In genomic region chr6:5093516-5093915, GRCm38 (mm10) we compare ENCODE assay signal across 8 mouse cellular contexts.
DNase-seq lines count a peak whose midpoint lies in the region; ATAC-seq and TF ChIP-seq lines count a peak whose summit lies in the region.

No protein-coding gene starts in this region.

- H3K79me2 ChIP-seq in heart, adult 2 months (replicated peaks; ENCODE audit: control insufficient read depth, insufficient read depth, low read length): no peaks in the 10 kb centered on the region

- H3K4me3 ChIP-seq in forebrain, embryonic 14.5 days (ENCODE audit: low read depth, low read length): no peak overlapping the region
- H3K4me3 ChIP-seq in forebrain, embryonic 16.5 days (replicated peaks; ENCODE audit: low read length): no peak overlapping the region
- no peak overlapping the region for H3K4me3 ChIP-seq in heart, adult 2 months
- H3K4me3 ChIP-seq in kidney, postnatal 0 days (replicated peaks; ENCODE audit: low read depth, low read length): no peak overlapping the region
- no peak overlapping the region for H3K4me3 ChIP-seq in midbrain, embryonic 14.5 days (replicated peaks; ENCODE audit: low read depth, low read length)

- H3K4me2 ChIP-seq in forebrain, embryonic 14.5 days (ENCODE audit: low read length): no peak overlapping the region
- H3K4me2 ChIP-seq in forebrain, embryonic 16.5 days (ENCODE audit: low read length): no peak overlapping the region
- H3K4me2 ChIP-seq in kidney, postnatal 0 days (ENCODE audit: low read length): no peak overlapping the region
- H3K4me2 ChIP-seq in midbrain, embryonic 14.5 days (ENCODE audit: low read length): no peak overlapping the region

- no peak for TF ChIP-seq EP300 in heart, adult 2 months (IDR thresholded peaks at IDR 0.05; ENCODE audit: insufficient read depth, low read depth, low read length)

- H3K27ac ChIP-seq in forebrain, embryonic 14.5 days (ENCODE audit: low read depth, low read length): no peak overlapping the region
- no peak overlapping the region for H3K27ac ChIP-seq in forebrain, embryonic 16.5 days (ENCODE audit: low read length)
- peak overlapping the region; percentile 59 for H3K27ac ChIP-seq in heart, adult 2 months
- peak overlapping the region; percentile 44; the same call in 1 of the 2 replicates for H3K27ac ChIP-seq in kidney, postnatal 0 days
- no peak overlapping the region for H3K27ac ChIP-seq in midbrain, embryonic 14.5 days (replicated peaks; ENCODE audit: low read depth, low read length)

- no peaks in the 10 kb centered on the region for H3K9me3 ChIP-seq in forebrain, embryonic 14.5 days (replicated peaks; ENCODE audit: control insufficient read depth, low read length)
- H3K9me3 ChIP-seq in forebrain, embryonic 16.5 days (ENCODE audit: control insufficient read depth, low read length): no peaks in the 10 kb centered on the region
- H3K9me3 ChIP-seq in kidney, postnatal 0 days (replicated peaks; ENCODE audit: low read length): no peaks in the 10 kb centered on the region
- no peaks in the 10 kb centered on the region for H3K9me3 ChIP-seq in midbrain, embryonic 14.5 days (ENCODE audit: control insufficient read depth, low read length)

- intact Hi-C loops in heart, adult 2 months (cut with DNase I): loop anchor here (10.0 kb wide), 1 partner anchor 1089 kb away; the partner anchor contains the start of gene Gng11

- TF ChIP-seq POLR2A in heart, adult 2 months (IDR thresholded peaks at IDR 0.05; ENCODE audit: insufficient read depth, low read depth, low read length): no peak

- DNase-seq in forebrain, embryonic 14.5 days (ENCODE audit: low spot score): peak; percentile 23
- peak; percentile 16 for DNase-seq in NIH3T3 (ENCODE audit: low read depth)
- peak; percentile 65 to 68 for DNase-seq in heart, adult 2 months
- DNase-seq in kidney, postnatal 0 days (ENCODE audit: low spot score): peak; percentile 72
- peak; percentile 67 for DNase-seq in lung, postnatal 14 days
- no peak for DNase-seq in midbrain, embryonic 14.5 days
- DNase-seq in thymus, postnatal 0 days (ENCODE audit: low spot score): no peak

- no peaks in the 10 kb centered on the region for H3K36me3 ChIP-seq in forebrain, embryonic 14.5 days (ENCODE audit: control insufficient read depth, insufficient read depth, low read length)
- no peaks in the 10 kb centered on the region for H3K36me3 ChIP-seq in forebrain, embryonic 16.5 days (ENCODE audit: control insufficient read depth, insufficient read depth)
- no peaks in the 10 kb centered on the region; the same call in 1 of the 2 replicates for H3K36me3 ChIP-seq in heart, adult 2 months (ENCODE audit: control insufficient read depth, insufficient read depth, low read length)
- no peaks in the 10 kb centered on the region for H3K36me3 ChIP-seq in kidney, postnatal 0 days (ENCODE audit: insufficient read depth, low read length)
- no peaks in the 10 kb centered on the region for H3K36me3 ChIP-seq in midbrain, embryonic 14.5 days (ENCODE audit: control insufficient read depth, insufficient read depth, low read length)

- no peaks in the 10 kb centered on the region for H3K4me1 ChIP-seq in forebrain, embryonic 14.5 days (ENCODE audit: control insufficient read depth, insufficient read depth, low read length)
- no peaks in the 10 kb centered on the region for H3K4me1 ChIP-seq in forebrain, embryonic 16.5 days (replicated peaks; ENCODE audit: control insufficient read depth, insufficient read depth, low read length)
- peaks cover 8% of the 10 kb centered on the region for H3K4me1 ChIP-seq in heart, adult 2 months (ENCODE audit: control insufficient read depth, insufficient read depth, low read length)
- peaks cover 7% of the 10 kb centered on the region; the same call in 1 of the 2 replicates for H3K4me1 ChIP-seq in kidney, postnatal 0 days (replicated peaks; ENCODE audit: insufficient read depth, low read length)
- no peaks in the 10 kb centered on the region for H3K4me1 ChIP-seq in midbrain, embryonic 14.5 days (ENCODE audit: control insufficient read depth, insufficient read depth, low read length)

- WGBS in forebrain, embryonic 14.5 days: 86% methylated on average over 4 of the region's 4 CpGs
- 81% methylated on average over 4 of the region's 4 CpGs for WGBS in forebrain, embryonic 16.5 days
- WGBS in heart, adult 2 months: 25% methylated on average over 4 of the region's 4 CpGs
- WGBS in kidney, postnatal 0 days: 44% methylated on average over 4 of the region's 4 CpGs
- WGBS in midbrain, embryonic 14.5 days: 79% methylated on average over 4 of the region's 4 CpGs

- TF ChIP-seq CTCF in heart, adult 2 months (IDR thresholded peaks at IDR 0.05): no peak
- TF ChIP-seq CTCF in kidney, postnatal 0 days (IDR thresholded peaks at IDR 0.05; ENCODE audit: low read depth): no peak

- ATAC-seq in forebrain, embryonic 14.5 days: no peak
- no peak for ATAC-seq in forebrain, embryonic 16.5 days
- peak; percentile 54; the same call in 1 of the 2 replicates for ATAC-seq in kidney, postnatal 0 days (replicated peaks; ENCODE audit: low FRiP score, low read depth)
- ATAC-seq in midbrain, embryonic 14.5 days (ENCODE audit: low FRiP score, low TSS enrichment): no peak

- no peak overlapping the region for H3K9ac ChIP-seq in forebrain, embryonic 14.5 days (ENCODE audit: low read length)
- no peak overlapping the region for H3K9ac ChIP-seq in forebrain, embryonic 16.5 days (replicated peaks; ENCODE audit: low read depth, low read length)
- no peak overlapping the region for H3K9ac ChIP-seq in heart, adult 2 months (ENCODE audit: low read depth, low read length)
- H3K9ac ChIP-seq in kidney, postnatal 0 days (ENCODE audit: low read depth, low read length): no peak overlapping the region
- H3K9ac ChIP-seq in midbrain, embryonic 14.5 days (replicated peaks; ENCODE audit: low read length): no peak overlapping the region

- H3K27me3 ChIP-seq in forebrain, embryonic 14.5 days (replicated peaks; ENCODE audit: control insufficient read depth, insufficient read depth, low read length): no peaks in the 10 kb centered on the region
- no peaks in the 10 kb centered on the region for H3K27me3 ChIP-seq in forebrain, embryonic 16.5 days (replicated peaks; ENCODE audit: control insufficient read depth, insufficient read depth, low read length)
- no peaks in the 10 kb centered on the region for H3K27me3 ChIP-seq in heart, adult 2 months (ENCODE audit: control insufficient read depth, insufficient read depth, low read length)
- H3K27me3 ChIP-seq in kidney, postnatal 0 days (ENCODE audit: insufficient read depth, low read length): no peaks in the 10 kb centered on the region
- H3K27me3 ChIP-seq in midbrain, embryonic 14.5 days (ENCODE audit: control insufficient read depth, insufficient read depth, low read length): no peaks in the 10 kb centered on the region

Comparison
In these comparisons a context has a peak if more than half of its experiments do, and no peak if none do; other contexts are left out.
1. DNase-seq: peak in forebrain, embryonic 14.5 days (single experiment), NIH3T3 (single experiment), heart, adult 2 months (2 of 2), kidney, postnatal 0 days (single experiment) and lung, postnatal 14 days (single experiment); none in midbrain, embryonic 14.5 days (single experiment) and thymus, postnatal 0 days (single experiment).
2. H3K27ac ChIP-seq: peak in heart, adult 2 months (single experiment) and kidney, postnatal 0 days (single experiment); none in forebrain, embryonic 14.5 days (single experiment), forebrain, embryonic 16.5 days (single experiment) and midbrain, embryonic 14.5 days (single experiment).